Mouse (Mus musculus): Measurements from ENCODE around the gene Pitpnm2.

GRCm38 (mm10) chr5:124211234-124211633, 38.3 kb downstream of the Pitpnm2 start:
- no peak for TF ChIP-seq CTCF (IDR thresholded peaks at IDR 0.05; ENCODE audit: control insufficient read depth, insufficient read depth, insufficient read length)
- no peak for TF ChIP-seq CEBPB (IDR thresholded peaks at IDR 0.05; ENCODE audit: low read depth)
- no peak for TF ChIP-seq MAX (IDR thresholded peaks at IDR 0.05)
- no peak for TF ChIP-seq USF1 (IDR thresholded peaks at IDR 0.05; ENCODE audit: low read depth)
